Mouse (Mus musculus) gastrocnemius, postnatal 10 days (tissue): ENCODE data around the gene Mme. TPM values are rescaled to one million over a fixed set of nuclear protein-coding genes. Genes with fewer than 3 reads are reported as not detected.

Experiments
- DNase-seq: peaks from one replicate; pipeline ENCODE4 v3.0.0; 2021; ENCODE audit warnings: mixed read lengths
- total RNA-seq, 2 experiments: library from RNA; stranded (reverse); gene quantifications; 2 replicates each; pipeline ENCODE4 v1.2.3; 2021

Gene Mme
- total RNA-seq, 2 experiments from 2014 or later, result 10.1 to 11.1 TPM

- no peak for DNase-seq
Measured at GRCm38 (mm10) chr3:63350704-63351103, 109.4 kb downstream of the Mme start.

- DNase-seq, result no peak
Measured at GRCm38 (mm10) chr3:63351680-63352260, 110.4 kb downstream of the Mme start.

GRCm38 (mm10) chr3:63359512-63359911 is 118.2 kb downstream of the Mme start:
- DNase-seq, result no peak

- no peak for DNase-seq
Measured at GRCm38 (mm10) chr3:63384989-63385388, 143.7 kb downstream of the Mme start.

- DNase-seq, result no peak
Measured at GRCm38 (mm10) chr3:63390774-63391173, 149.4 kb downstream of the Mme start.

- no peak for DNase-seq
Measured at GRCm38 (mm10) chr3:63391348-63391747, 150.0 kb downstream of the Mme start.

- no peak for DNase-seq
Measured at GRCm38 (mm10) chr3:63394424-63394941, 153.1 kb downstream of the Mme start.

GRCm38 (mm10) chr3:63398171-63398570 is 156.8 kb downstream of the Mme start:
- no peak for DNase-seq

- no peak for DNase-seq
Measured at GRCm38 (mm10) chr3:63406438-63406837, 165.1 kb downstream of the Mme start.

GRCm38 (mm10) chr3:63411006-63411405 is 169.7 kb downstream of the Mme start:
- no peak for DNase-seq

GRCm38 (mm10) chr3:63412220-63412937 is 171.0 kb downstream of the Mme start:
- DNase-seq, result no peak

GRCm38 (mm10) chr3:63413046-63413911 is 171.9 kb downstream of the Mme start:
- no peak for DNase-seq

GRCm38 (mm10) chr3:63417284-63417683 is 175.9 kb downstream of the Mme start:
- DNase-seq, result no peak

- no peak for DNase-seq
Measured at GRCm38 (mm10) chr3:63417758-63418157, 176.4 kb downstream of the Mme start.

- no peak for DNase-seq
Measured at GRCm38 (mm10) chr3:63423552-63423951, 182.2 kb downstream of the Mme start.

Other genes with a start within 250 kb of the Mme start
- 10 to 100 TPM; 18.6 to 45.6 TPM for gene Gm34302, start 242.3 kb downstream of the Mme start, total RNA-seq